Mouse (Mus musculus) cerebellum, postnatal 25 days (tissue): ENCODE data around the gene Olfr921.

ENCODE experiments used
- DNase-seq, 2 experiments: peaks; one replicate each; pipeline ENCODE4 v3.0.0; 2021; ENCODE audit warnings: mixed read lengths in 2 of 2

Gene Olfr921

DNA sequence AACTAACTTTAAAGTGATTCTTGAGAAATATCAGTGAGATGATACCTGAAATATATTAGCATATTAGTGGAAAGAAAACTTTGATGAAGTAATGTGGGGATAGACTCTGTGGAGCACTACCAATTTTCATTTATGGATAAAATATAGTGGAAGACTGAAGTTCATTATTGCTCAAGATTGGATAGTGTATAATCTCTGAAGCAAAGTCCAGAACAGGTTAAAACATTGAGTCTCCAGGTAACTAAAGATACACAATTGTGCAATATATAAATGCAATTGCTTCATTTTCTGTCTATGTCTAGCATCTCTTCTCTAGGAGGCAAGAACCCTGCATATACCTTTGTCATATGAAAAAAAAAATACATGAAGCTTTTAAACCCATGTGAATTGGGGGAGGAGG is at the start of gene Olfr921:
Gene Olfr921 (plus strand): TSS at position 301 of the 400 bp plus-strand sequence.
- no peak for DNase-seq

GRCm38 (mm10) chr9:38724044-38724443 is 48.8 kb upstream of the Olfr921 start:
- DNase-seq: no peak

GRCm38 (mm10) chr9:38728218-38728617 is 44.6 kb upstream of the Olfr921 start:
- DNase-seq: no peak

GRCm38 (mm10) chr9:38741408-38741807 is 31.5 kb upstream of the Olfr921 start:
- DNase-seq: no peak

GRCm38 (mm10) chr9:38744619-38745315 is 28.1 kb upstream of the Olfr921 start:
- DNase-seq: no peak

GRCm38 (mm10) chr9:38751999-38752398 is 20.9 kb upstream of the Olfr921 start, which contains the start of gene Olfr920:
Gene Olfr920 (plus strand): TSS chr9:38752299.
- no peak for DNase-seq

- DNase-seq: no peak
These were observed 19.8 kb downstream of the Olfr921 start for GRCm38 (mm10) chr9:38792689-38793088.

DNA sequence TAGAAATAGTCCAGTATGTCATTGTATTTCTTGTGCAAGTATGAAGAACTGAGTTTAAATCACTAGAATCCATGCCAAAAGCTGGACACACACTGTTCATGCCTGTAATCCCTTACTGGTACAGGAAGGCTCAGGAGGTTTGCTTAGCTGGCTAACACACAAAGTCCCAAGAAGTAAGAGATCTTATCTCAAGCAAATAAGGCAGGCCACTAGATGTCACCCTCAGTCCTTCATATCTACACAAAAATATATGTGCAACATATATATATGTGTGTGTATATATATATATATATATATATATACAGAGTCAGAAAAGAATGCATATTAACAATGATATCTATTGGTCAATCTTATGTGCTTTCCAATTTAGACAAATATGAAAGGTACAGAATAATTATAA is 32.8 kb downstream of the Olfr921 start:
- DNase-seq: no peak

GRCm38 (mm10) chr9:38814314-38814713 is 41.4 kb downstream of the Olfr921 start, which contains the start of gene Olfr922:
Gene Olfr922 (plus strand): TSS chr9:38814614.
- no peak for DNase-seq

DNA sequence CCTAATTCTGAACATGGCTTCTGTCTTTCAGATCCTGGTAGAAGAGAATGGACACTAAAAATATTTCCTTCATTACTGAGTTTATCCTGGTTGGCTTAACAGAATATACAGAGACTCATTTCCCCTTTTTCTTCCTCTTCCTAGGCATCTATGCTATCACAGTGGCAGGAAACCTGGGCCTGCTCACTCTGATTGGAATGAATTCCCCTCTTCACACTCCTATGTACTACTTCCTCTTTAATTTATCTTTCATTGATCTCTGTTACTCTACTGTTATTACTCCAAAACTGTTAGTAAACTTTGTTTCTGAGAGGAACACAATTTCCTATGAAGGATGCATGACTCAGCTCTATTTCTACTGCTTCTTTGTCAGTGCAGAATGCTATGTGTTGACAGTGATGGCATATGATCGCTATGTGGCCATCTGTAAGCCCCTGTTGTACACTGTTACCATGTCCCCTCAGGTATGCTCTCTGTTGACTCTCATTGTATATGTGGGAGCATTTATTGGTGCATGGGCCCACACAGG is 42.7 kb downstream of the Olfr921 start:
- no peak for DNase-seq

DNA sequence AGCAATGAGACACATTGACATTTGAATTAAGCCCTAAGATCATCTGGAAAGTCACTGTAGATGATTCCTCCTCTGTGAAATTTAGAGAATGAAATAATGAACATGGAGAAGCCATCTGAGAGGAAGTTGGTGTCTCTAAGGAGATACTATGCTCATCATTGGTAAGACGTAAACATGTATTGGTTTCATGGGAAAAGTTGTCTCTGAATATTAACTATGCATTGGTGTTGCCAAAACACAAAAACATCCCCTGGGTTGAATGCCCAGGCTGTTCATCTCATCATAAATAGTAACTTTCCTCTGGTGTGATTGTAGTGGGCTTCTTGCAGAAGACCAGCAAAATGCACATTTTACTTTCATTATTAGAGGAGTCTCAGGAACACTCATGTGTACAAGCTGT is 53.4 kb downstream of the Olfr921 start, which contains the start of gene Olfr923:
Gene Olfr923 (plus strand): TSS at position 301 of the 400 bp plus-strand sequence.
- DNase-seq: no peak
